Mouse (Mus musculus): ENCODE results near the gene Plcb4. TPM values are rescaled to one million over a fixed set of nuclear protein-coding genes. Genes with fewer than 3 reads are reported as not detected.

Gene Plcb4
- polyA plus RNA-seq, 1 experiment from 2014 or later = 16.7 TPM

GRCm38 (mm10) chr2:135680406-135681134, 21.8 kb downstream of the Plcb4 start:
- H3K4me3 ChIP-seq (ENCODE audit: low read depth, low read length) = no peak overlapping the region
- H3K27me3 ChIP-seq (ENCODE audit: control insufficient read depth, insufficient read depth, low read length) = no peaks in the 10 kb centered on the region
- 88% methylated on average over 5 of the region's 5 CpGs for WGBS
- no peaks in the 10 kb centered on the region for H3K9me3 ChIP-seq (ENCODE audit: control insufficient read depth, low read length)
- no peak overlapping the region for H3K27ac ChIP-seq (ENCODE audit: low read depth, low read length)
- ATAC-seq (ENCODE audit: insufficient read depth, low FRiP score, low TSS enrichment) = no peak
- no peaks in the 10 kb centered on the region for H3K4me1 ChIP-seq (ENCODE audit: control insufficient read depth, insufficient read depth, low read length)
- no peaks in the 10 kb centered on the region for H3K36me3 ChIP-seq (ENCODE audit: control insufficient read depth, insufficient read depth, low read length)
- no peak for DNase-seq (ENCODE audit: low spot score)
- H3K4me2 ChIP-seq (ENCODE audit: low read depth) = no peak overlapping the region
- H3K9ac ChIP-seq (ENCODE audit: low read length) = no peak overlapping the region

DNA sequence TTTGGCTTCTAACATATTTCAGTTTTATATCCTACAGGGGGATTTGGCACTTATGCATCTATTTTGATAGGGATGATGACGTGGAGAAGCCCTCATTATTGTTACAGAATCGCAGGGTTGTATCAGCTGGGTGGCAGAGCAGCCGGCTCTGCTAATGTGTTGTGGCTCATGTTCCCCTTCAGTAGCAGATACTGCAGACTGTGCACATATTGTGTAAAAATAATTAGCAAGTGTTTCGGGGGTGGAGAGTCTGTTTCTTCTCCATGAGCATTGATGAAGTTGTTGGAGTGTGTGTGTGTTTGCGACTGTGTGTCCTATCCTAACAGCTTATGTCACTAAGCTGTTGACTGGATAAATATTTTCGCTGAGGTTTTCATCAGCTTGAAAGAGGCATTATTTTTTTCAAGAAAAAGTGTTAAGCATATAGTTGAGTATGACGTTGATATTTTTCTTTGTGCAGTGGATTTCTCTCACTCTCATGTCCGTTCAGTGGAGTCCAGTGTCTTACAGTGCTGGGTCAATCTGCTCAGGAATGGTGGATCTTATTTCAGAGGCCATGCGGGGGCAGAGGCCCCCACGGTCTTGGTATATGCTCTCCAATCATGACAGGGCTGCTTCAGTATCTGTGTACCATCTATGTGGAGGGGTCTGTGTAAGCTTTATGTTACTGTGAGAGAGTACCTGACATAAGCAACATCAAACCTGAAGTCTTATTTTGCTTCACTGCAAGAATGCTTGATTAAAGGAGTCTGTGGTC, 25.1 kb downstream of the Plcb4 start:
- no peak for ATAC-seq (ENCODE audit: insufficient read depth, low FRiP score, low TSS enrichment)
- Histone ChIP-seq H3K9ac (ENCODE audit: low read length) (no peak overlapping the region), H3K4me3 (ENCODE audit: low read depth, low read length) (no peak overlapping the region), H3K4me1 (ENCODE audit: control insufficient read depth, insufficient read depth, low read length) (no peaks in the 10 kb centered on the region), H3K27ac (ENCODE audit: low read depth, low read length) (no peak overlapping the region), H3K9me3 (ENCODE audit: control insufficient read depth, low read length) (no peaks in the 10 kb centered on the region), H3K4me2 (ENCODE audit: low read depth) (no peak overlapping the region), H3K36me3 (ENCODE audit: control insufficient read depth, insufficient read depth, low read length) (no peaks in the 10 kb centered on the region), H3K27me3 (ENCODE audit: control insufficient read depth, insufficient read depth, low read length) (no peaks in the 10 kb centered on the region)
- no peak for DNase-seq (ENCODE audit: low spot score)
- WGBS = 85% methylated on average over 10 of the region's 10 CpGs

GRCm38 (mm10) chr2:135686692-135687091, 27.9 kb downstream of the Plcb4 start:
- no peaks in the 10 kb centered on the region for H3K27me3 ChIP-seq (ENCODE audit: control insufficient read depth, insufficient read depth, low read length)
- H3K36me3 ChIP-seq (ENCODE audit: control insufficient read depth, insufficient read depth, low read length) = no peaks in the 10 kb centered on the region
- H3K4me2 ChIP-seq (ENCODE audit: low read depth) = no peak overlapping the region
- H3K4me3 ChIP-seq (ENCODE audit: low read depth, low read length) = no peak overlapping the region
- no peaks in the 10 kb centered on the region for H3K9me3 ChIP-seq (ENCODE audit: control insufficient read depth, low read length)
- no peaks in the 10 kb centered on the region for H3K4me1 ChIP-seq (ENCODE audit: control insufficient read depth, insufficient read depth, low read length)
- no peak overlapping the region for H3K27ac ChIP-seq (ENCODE audit: low read depth, low read length)
- ATAC-seq (ENCODE audit: insufficient read depth, low FRiP score, low TSS enrichment) (no peak), DNase-seq (ENCODE audit: low spot score) (no peak)
- 90% methylated on average over 4 of the region's 4 CpGs for WGBS
- no peak overlapping the region for H3K9ac ChIP-seq (ENCODE audit: low read length)

- DNase-seq (ENCODE audit: low spot score) = no peak
These were observed 28.8 kb downstream of the Plcb4 start for GRCm38 (mm10) chr2:135687585-135687984.

DNA sequence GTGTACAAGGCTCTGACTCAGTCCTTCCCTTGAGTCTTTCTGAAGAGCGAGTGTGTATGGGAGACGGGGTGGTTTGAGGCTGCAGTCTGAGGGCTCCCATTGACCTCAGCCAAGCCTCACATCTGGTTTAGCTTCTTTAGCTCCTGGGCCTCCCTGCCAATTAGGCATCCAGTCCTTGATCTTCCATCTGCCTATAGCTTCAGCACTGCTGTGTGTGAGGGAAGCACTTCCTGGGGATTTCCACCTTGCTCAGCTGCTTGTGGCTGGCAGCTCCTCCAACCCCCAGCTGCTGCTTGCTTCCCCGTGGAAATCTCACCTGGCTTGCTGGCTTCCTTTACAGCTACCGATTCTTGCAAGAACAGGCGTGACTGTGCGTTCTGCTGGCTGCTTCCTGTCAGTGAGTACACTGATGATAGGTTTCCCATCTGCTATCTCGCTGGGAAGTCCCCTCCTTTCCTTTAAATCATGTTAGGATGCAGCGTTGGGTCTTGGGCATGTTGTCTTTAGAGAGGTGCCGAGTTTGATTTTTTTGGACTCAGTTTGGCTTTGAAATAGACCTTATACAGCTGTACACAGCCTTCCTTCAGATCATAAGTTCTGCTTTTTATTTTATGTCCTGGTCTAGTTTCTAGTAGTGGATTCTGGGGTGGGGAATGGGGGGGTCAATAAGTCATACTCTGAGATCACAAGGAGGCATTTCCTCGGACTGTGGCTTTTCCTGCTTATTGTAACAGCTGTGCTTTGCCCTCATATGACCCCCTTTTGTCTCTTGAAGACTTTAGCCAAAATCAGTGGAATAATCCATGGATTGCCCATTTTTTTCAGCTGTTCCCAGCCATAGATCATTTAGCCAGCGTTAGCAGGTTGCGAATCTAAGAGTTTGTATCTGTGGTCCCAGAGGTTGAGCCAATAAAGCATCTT, 34.0 kb downstream of the Plcb4 start:
- no peak for ATAC-seq (ENCODE audit: insufficient read depth, low FRiP score, low TSS enrichment)
- WGBS = 56% methylated on average over 12 of the region's 12 CpGs
- Histone ChIP-seq H3K4me1 (ENCODE audit: control insufficient read depth, insufficient read depth, low read length) (no peaks in the 10 kb centered on the region), H3K9ac (ENCODE audit: low read length) (no peak overlapping the region), H3K9me3 (ENCODE audit: control insufficient read depth, low read length) (no peaks in the 10 kb centered on the region), H3K27ac (ENCODE audit: low read depth, low read length) (no peak overlapping the region), H3K36me3 (ENCODE audit: control insufficient read depth, insufficient read depth, low read length) (no peaks in the 10 kb centered on the region), H3K4me2 (ENCODE audit: low read depth) (no peak overlapping the region), H3K27me3 (ENCODE audit: control insufficient read depth, insufficient read depth, low read length) (no peaks in the 10 kb centered on the region), H3K4me3 (ENCODE audit: low read depth, low read length) (no peak overlapping the region)
- no peak for DNase-seq (ENCODE audit: low spot score)

More at GRCm38 (mm10) chr2:135687585-135687984, 28.8 kb downstream of the Plcb4 start:
- no peak for ATAC-seq (ENCODE audit: insufficient read depth, low FRiP score, low TSS enrichment)
- no peaks in the 10 kb centered on the region for H3K36me3 ChIP-seq (ENCODE audit: control insufficient read depth, insufficient read depth, low read length)
- H3K9ac ChIP-seq (ENCODE audit: low read length) = no peak overlapping the region
- no peak overlapping the region for H3K4me2 ChIP-seq (ENCODE audit: low read depth)
- no peak overlapping the region for H3K27ac ChIP-seq (ENCODE audit: low read depth, low read length)
- no peak overlapping the region for H3K4me3 ChIP-seq (ENCODE audit: low read depth, low read length)
- no peaks in the 10 kb centered on the region for H3K4me1 ChIP-seq (ENCODE audit: control insufficient read depth, insufficient read depth, low read length)
- H3K27me3 ChIP-seq (ENCODE audit: control insufficient read depth, insufficient read depth, low read length) = no peaks in the 10 kb centered on the region
- no peaks in the 10 kb centered on the region for H3K9me3 ChIP-seq (ENCODE audit: control insufficient read depth, low read length)
- WGBS = 90% methylated on average over 5 of the region's 5 CpGs

GRCm38 (mm10) chr2:135700686-135701413, 42.0 kb downstream of the Plcb4 start:
- Histone ChIP-seq H3K27me3 (ENCODE audit: control insufficient read depth, insufficient read depth, low read length) (no peaks in the 10 kb centered on the region), H3K4me1 (ENCODE audit: control insufficient read depth, insufficient read depth, low read length) (no peaks in the 10 kb centered on the region), H3K9ac (ENCODE audit: low read length) (no peak overlapping the region), H3K4me3 (ENCODE audit: low read depth, low read length) (no peak overlapping the region), H3K4me2 (ENCODE audit: low read depth) (no peak overlapping the region), H3K36me3 (ENCODE audit: control insufficient read depth, insufficient read depth, low read length) (no peaks in the 10 kb centered on the region), H3K27ac (ENCODE audit: low read depth, low read length) (no peak overlapping the region), H3K9me3 (ENCODE audit: control insufficient read depth, low read length) (no peaks in the 10 kb centered on the region)
- ATAC-seq (ENCODE audit: insufficient read depth, low FRiP score, low TSS enrichment) = no peak
- WGBS = 94% methylated on average over 7 of the region's 7 CpGs
- DNase-seq (ENCODE audit: low spot score) = no peak

- WGBS = 88% methylated on average over 5 of the region's 5 CpGs
- Histone ChIP-seq H3K36me3 (ENCODE audit: control insufficient read depth, insufficient read depth, low read length) (no peaks in the 10 kb centered on the region), H3K4me3 (ENCODE audit: low read depth, low read length) (no peak overlapping the region), H3K9ac (ENCODE audit: low read length) (no peak overlapping the region), H3K4me2 (ENCODE audit: low read depth) (no peak overlapping the region), H3K27me3 (ENCODE audit: control insufficient read depth, insufficient read depth, low read length) (no peaks in the 10 kb centered on the region), H3K4me1 (ENCODE audit: control insufficient read depth, insufficient read depth, low read length) (no peaks in the 10 kb centered on the region), H3K27ac (ENCODE audit: low read depth, low read length) (no peak overlapping the region), H3K9me3 (ENCODE audit: control insufficient read depth, low read length) (no peaks in the 10 kb centered on the region)
- ATAC-seq (ENCODE audit: insufficient read depth, low FRiP score, low TSS enrichment) (no peak), DNase-seq (ENCODE audit: low spot score) (no peak)
These were observed 45.9 kb downstream of the Plcb4 start for GRCm38 (mm10) chr2:135704673-135705072.

GRCm38 (mm10) chr2:135707305-135707704, 48.5 kb downstream of the Plcb4 start:
- no peak for ATAC-seq (ENCODE audit: insufficient read depth, low FRiP score, low TSS enrichment)

More at GRCm38 (mm10) chr2:135707305-135707704, 48.5 kb downstream of the Plcb4 start:
- Histone ChIP-seq H3K4me2 (ENCODE audit: low read depth) (no peak overlapping the region), H3K9me3 (ENCODE audit: control insufficient read depth, low read length) (no peaks in the 10 kb centered on the region), H3K4me1 (ENCODE audit: control insufficient read depth, insufficient read depth, low read length) (peaks cover 6% of the 10 kb centered on the region; the same call in 1 of the 2 replicates), H3K36me3 (ENCODE audit: control insufficient read depth, insufficient read depth, low read length) (no peaks in the 10 kb centered on the region), H3K27me3 (ENCODE audit: control insufficient read depth, insufficient read depth, low read length) (no peaks in the 10 kb centered on the region), H3K9ac (ENCODE audit: low read length) (no peak overlapping the region), H3K4me3 (ENCODE audit: low read depth, low read length) (no peak overlapping the region), H3K27ac (ENCODE audit: low read depth, low read length) (no peak overlapping the region)
- 91% methylated on average over 2 of the region's 2 CpGs for WGBS
- no peak for DNase-seq (ENCODE audit: low spot score)

Data from neural tube, embryonic 11.5 days (tissue).